Comparison of ENCODE assay signal across 15 mouse cellular contexts in genomic region chr13:57641649-57642048, GRCm38 (mm10).
"Had no signal": no experiment of that assay in that cellular context is flagged by ENCODE, and none has a peak within 500 bp of the region (broad histone marks: within the 10 kb centered on the region; RNA-seq: fewer than 3 reads in every experiment).

No protein-coding gene starts in this region.

- H3K4me3 ChIP-seq: neural tube, embryonic 15.5 days; stomach, embryonic 15.5 days had no signal

- H3K4me2 ChIP-seq: neural tube, embryonic 15.5 days; stomach, embryonic 15.5 days had no signal

- H3K9ac ChIP-seq: neural tube, embryonic 15.5 days; stomach, embryonic 15.5 days had no signal

- H3K4me1 ChIP-seq: stomach, embryonic 15.5 days had no signal

- H3K27ac ChIP-seq: neural tube, embryonic 15.5 days; stomach, embryonic 15.5 days; stomach, postnatal 0 days had no signal

- DNase-seq: retina, postnatal 1 day; right cerebral cortex, adult 18-20 months; right cerebral cortex, postnatal 14 days; right cerebral cortex, postnatal 25 days; right cerebral cortex, postnatal 4 days; spleen, adult 18-20 months; thymus, adult 18-20 months; thymus, adult 2 months; thymus, postnatal 14 days; thymus, postnatal 25 days; thymus, postnatal 36 days; thymus, postnatal 4 days had no signal

- H3K9me3 ChIP-seq: neural tube, embryonic 15.5 days; stomach, embryonic 15.5 days had no signal

- H3K27me3 ChIP-seq: neural tube, embryonic 15.5 days; stomach, embryonic 15.5 days had no signal

- H3K36me3 ChIP-seq: neural tube, embryonic 15.5 days; stomach, embryonic 15.5 days had no signal
